Mouse (Mus musculus) layer of hippocampus, postnatal 25 days (tissue): ENCODE data around the gene Wnk2. TPM values are rescaled to one million over a fixed set of nuclear protein-coding genes. Genes with fewer than 3 reads are reported as not detected.

Experiments used
- DNase-seq, 2 experiments: peaks; one replicate each; pipeline ENCODE4 v3.0.0; 2022; ENCODE audit warnings: mixed read lengths in 2 of 2, low spot score in 1 of 2; ENCODE audit errors: extremely low spot score in 1 of 2
- total RNA-seq, 2 experiments: library from RNA; stranded (reverse); gene quantifications; 2 replicates each; pipeline ENCODE4 v1.2.3; 2021

Gene Wnk2
- total RNA-seq: 10 to 100 TPM; 88.2 to 98.9 TPM

GRCm38 (mm10) chr13:49147858-49148226, at the start of gene Wnk2:
TSS of gene Wnk2 (minus strand) at chr13:49148014.
- DNase-seq: peak in 1 of 2 experiments; percentile 74

GRCm38 (mm10) chr13:49196766-49197165, 49.0 kb upstream of the Wnk2 start:
- DNase-seq: no peak

GRCm38 (mm10) chr13:49196211-49196610, 48.4 kb upstream of the Wnk2 start:
- no peak for DNase-seq

- no peak for DNase-seq
Observed at GRCm38 (mm10) chr13:49195651-49196050, 47.8 kb upstream of the Wnk2 start.

GRCm38 (mm10) chr13:49194811-49195210, 47.0 kb upstream of the Wnk2 start:
- DNase-seq: no peak

- no peak for DNase-seq
Observed at GRCm38 (mm10) chr13:49193650-49194049, 45.8 kb upstream of the Wnk2 start.

GRCm38 (mm10) chr13:49192156-49192855, 44.5 kb upstream of the Wnk2 start:
- no peak for DNase-seq

GRCm38 (mm10) chr13:49191673-49192035, 43.8 kb upstream of the Wnk2 start:
- no peak for DNase-seq

GRCm38 (mm10) chr13:49190876-49191672, 43.3 kb upstream of the Wnk2 start:
- DNase-seq: no peak

- DNase-seq: no peak
Observed at GRCm38 (mm10) chr13:49189970-49190870, 42.4 kb upstream of the Wnk2 start.

GRCm38 (mm10) chr13:49188966-49189360, 41.1 kb upstream of the Wnk2 start:
- DNase-seq: no peak

GRCm38 (mm10) chr13:49188219-49188965, 40.6 kb upstream of the Wnk2 start:
- no peak for DNase-seq

- peak; percentile 58 to 63 for DNase-seq
Observed at GRCm38 (mm10) chr13:49187288-49188218, 39.7 kb upstream of the Wnk2 start, which contains the start of gene Ninj1. TSS of gene Ninj1 (plus strand) at chr13:49187485.

GRCm38 (mm10) chr13:49186798-49187287, 39.0 kb upstream of the Wnk2 start:
- no peak for DNase-seq

- DNase-seq: no peak
Observed at GRCm38 (mm10) chr13:49183646-49184045, 35.8 kb upstream of the Wnk2 start.

- no peak for DNase-seq
Observed at GRCm38 (mm10) chr13:49183161-49183560, 35.3 kb upstream of the Wnk2 start.

- DNase-seq: no peak
Observed at GRCm38 (mm10) chr13:49181411-49181984, 33.7 kb upstream of the Wnk2 start.

- no peak for DNase-seq
Observed at GRCm38 (mm10) chr13:49180691-49181090, 32.9 kb upstream of the Wnk2 start.
